Mouse (Mus musculus) lung, postnatal 36 days (tissue): ENCODE data around the gene Ints13.
"Not testable (repeated sequence)": the region's sequence is repeated elsewhere in the genome, so short reads cannot be mapped to it uniquely, and the experiment has no call there.

Experiments used
- DNase-seq: peaks from one replicate; pipeline ENCODE4 v3.0.0; 2022; ENCODE audit warnings: mixed read lengths

Gene Ints13

GRCm38 (mm10) chr6:146577310-146578109 is at the start of gene Ints13:
Gene Ints13, minus strand, starts transcription at chr6:146577835.
- peak; percentile 98 for DNase-seq

DNA sequence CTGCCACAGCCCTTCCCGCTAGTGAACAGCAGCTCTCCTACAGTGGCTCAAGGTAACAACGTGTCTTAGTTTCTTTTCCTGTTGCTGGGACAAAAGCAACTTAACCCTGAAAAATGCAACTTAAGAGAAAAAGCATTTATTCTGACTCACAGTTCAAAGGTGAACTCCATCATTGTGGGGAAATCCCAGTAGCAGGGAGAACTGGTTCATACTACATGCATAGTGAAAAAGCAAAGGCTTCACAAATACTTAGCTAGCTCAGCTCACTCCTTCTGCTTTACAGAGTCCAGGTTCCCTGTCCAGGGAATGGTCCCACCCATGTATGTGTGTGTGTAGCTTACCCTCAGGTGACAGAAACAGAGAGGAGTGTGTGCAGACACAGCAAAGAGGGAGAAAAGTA is 39.0 kb upstream of the Ints13 start:
- no peak for DNase-seq

DNA sequence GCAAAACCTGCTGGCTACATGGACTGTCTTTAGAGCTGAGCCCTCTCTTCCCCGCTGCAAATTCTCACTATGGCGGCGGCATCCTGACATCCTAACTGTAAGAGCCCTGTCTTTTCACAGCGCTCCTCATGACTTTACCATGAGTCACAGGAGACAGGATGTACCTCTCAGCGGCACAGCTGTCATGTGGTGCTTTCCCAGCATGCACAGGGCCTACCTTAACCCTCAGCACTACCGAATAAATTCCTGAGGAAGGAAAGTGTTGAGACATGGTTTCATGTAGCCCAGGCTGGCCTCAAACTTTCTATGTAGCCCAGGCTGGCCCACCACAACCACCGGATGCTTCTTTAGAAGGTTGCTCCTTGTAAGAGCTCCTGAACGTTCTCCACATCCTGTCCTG is 38.3 kb upstream of the Ints13 start:
- no peak for DNase-seq

DNA sequence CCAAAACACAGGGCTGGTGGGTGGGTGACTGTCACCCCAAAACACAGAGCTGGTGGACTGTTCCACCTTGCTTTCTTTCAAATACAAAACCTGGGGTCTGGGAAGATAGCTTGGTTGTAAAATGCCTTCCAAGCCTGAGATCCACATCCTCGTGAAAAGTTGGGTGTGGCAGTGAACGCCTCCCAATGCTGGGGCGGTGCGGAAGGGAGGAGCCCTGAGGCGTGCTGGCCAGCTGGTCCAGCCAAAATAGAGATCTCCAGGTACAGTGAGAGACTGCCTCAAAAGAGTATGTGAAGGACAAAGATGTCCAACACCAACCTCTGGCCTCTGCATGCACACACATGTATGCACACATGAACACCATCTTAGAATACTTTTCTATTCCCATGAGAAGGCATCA is 36.9 kb upstream of the Ints13 start:
- DNase-seq = no peak

GRCm38 (mm10) chr6:146613907-146614306 is 36.3 kb upstream of the Ints13 start:
- no peak for DNase-seq

- DNase-seq = no peak
Measured at GRCm38 (mm10) chr6:146612736-146613135, 35.1 kb upstream of the Ints13 start.

- DNase-seq = no peak
Measured at GRCm38 (mm10) chr6:146611897-146612296, 34.3 kb upstream of the Ints13 start.

DNA sequence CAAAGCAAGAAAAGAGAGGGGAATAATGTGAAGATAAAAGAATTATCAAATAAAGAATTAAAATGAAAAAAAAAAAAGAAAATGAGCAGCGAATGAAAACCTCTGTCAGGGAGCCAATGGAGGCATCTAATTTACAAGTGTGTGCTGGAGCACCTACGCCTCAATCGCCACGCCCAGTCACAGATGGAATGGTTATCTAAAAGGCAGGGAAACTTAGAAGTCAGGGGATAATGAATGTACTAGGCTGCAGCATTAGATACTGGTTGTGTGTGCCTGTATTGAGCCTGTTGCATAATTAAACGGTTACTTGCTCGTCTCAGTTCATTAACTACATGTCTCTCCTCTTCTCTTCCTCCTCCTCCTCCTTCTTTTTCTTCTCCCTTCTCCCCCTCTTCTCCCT is 33.8 kb upstream of the Ints13 start:
- DNase-seq = no peak

- no peak for DNase-seq
Measured at GRCm38 (mm10) chr6:146603651-146604050, 26.0 kb upstream of the Ints13 start.

DNA sequence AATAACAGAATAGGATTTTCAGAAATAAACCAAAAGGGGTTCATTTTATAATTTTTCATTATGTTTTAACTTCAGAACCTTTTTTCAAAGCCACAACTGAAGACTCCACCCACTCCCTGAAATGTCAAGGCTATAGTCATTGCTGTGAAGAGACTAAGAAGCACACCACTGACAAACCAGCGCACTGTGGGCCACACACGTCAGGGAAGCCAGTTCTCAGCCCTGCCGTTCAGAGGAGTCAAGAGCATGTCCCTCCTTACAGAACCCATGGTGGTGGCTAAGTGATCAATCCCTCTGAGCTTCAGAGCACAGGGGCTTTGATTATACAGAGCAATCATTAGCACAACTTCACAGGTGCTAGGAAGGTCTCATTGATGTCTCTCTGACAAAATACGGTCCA is 25.0 kb upstream of the Ints13 start:
- no peak for DNase-seq

DNA sequence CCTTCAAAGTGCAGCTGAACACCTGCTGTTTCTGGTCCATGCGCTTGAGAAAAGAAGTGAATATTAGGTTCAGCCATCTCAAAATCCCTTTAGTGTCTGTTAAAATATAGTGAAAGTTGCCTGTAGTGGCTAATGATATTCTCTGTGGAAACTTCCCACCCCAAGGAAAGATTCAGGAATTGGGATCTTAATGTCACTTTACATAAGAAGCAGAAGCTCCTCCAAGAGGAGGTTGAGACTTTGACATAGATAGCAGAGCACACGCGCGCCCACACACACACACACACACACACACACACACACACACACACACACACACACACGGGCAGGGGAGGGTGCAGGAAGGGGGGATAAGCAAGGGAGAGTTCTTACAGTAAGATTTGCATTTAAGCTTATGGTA is 7.5 kb upstream of the Ints13 start:
- DNase-seq = no peak

- DNase-seq = no peak
Measured at GRCm38 (mm10) chr6:146583366-146584046, 5.9 kb upstream of the Ints13 start.

DNA sequence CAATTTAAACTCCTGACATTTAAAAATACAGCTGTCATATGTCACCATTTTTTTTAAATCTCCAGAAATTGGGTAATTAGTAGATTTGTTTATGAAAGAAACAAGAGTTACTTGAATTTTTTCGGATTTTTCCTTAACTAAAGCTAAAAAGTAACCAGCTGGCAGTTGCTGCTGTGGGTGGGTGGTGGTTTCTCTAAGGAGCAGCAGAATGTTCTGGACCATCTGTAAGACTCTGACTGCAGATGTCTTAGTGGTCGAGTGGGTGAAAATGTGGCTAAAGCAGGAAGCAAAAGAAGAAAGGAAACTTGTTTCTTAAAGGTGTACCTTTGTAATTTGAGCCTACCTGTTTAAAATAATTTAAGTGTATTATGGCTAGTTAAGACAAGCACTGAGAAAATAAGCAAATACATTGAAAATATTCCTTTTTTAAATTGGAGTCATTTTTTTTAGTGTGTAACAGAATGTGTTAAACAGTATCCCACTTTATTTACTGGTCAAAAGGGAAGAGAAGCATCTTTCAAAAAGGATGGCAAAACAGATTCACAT is 2.8 kb upstream of the Ints13 start:
- DNase-seq = no peak

GRCm38 (mm10) chr6:146578586-146578985 is 951 bp upstream of the Ints13 start:
- peak; percentile 24 for DNase-seq

DNA sequence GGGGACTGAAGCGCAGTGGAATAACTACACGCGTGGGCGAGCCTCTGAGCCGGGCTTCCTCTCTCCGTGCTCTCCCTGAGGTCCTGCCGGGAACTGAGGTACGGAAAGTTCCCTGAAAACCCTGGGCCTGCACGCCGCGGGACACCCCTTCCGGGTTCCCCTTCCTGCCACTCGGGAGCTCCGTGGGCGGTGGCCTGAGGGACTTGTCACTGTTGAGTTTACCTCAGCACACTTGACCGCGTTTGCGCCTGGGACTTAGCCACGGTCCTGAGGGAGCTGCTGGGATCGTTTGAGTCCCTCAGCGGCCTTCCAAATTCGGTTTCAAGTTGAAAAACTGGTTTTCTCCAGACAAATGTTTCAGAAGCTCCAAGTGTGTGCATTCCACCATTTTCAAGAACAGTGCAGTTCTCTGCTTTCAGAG is 486 bp upstream of the Ints13 start:
- DNase-seq = peak; percentile 88

GRCm38 (mm10) chr6:146576903-146577302 is 732 bp downstream of the Ints13 start, which contains the start of gene Fgfr1op2:
Gene Fgfr1op2, plus strand, starts transcription at chr6:146577203.
- no peak for DNase-seq

DNA sequence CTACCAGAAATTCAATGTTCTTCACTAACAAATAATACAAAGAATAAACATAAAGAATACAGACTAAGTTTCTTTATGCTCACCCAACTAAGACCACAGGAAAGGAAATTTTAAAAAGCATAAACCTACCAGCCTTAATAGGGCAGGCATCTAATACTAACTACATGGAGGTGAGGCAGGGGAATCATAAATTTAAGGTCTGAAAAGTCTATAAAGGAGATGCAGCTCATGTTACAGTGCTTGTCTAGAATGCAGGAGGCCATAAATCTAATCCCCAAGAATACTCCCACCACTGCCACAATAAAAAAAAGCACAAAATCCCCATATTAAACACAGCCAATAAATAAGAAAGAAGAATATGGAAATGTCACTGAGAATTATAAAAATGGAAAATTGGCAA is 5.6 kb downstream of the Ints13 start:
- DNase-seq = no peak

DNA sequence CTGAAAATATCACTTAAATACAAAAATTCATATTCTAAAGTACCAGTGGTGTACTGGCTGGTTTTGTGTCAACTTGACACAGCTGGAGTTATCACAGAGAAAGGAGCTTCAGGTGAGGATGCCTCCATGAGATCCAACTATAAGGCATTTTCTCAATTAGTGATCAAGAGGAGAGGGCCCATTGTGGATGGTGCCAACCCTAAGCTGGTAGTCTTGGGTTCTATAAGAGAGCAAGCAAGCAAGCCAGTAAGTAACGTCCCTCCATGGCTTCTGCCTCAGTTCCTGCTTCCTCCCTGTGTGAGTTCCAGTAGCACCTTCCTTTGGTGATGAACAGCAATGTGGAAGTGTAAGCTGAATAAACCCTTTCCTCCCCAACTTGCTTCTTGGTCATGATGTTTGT is 15.2 kb downstream of the Ints13 start:
- not testable (repeated sequence) for DNase-seq

- no peak for DNase-seq
Measured at GRCm38 (mm10) chr6:146551326-146551725, 26.3 kb downstream of the Ints13 start.

- DNase-seq = peak; percentile 36
Measured at GRCm38 (mm10) chr6:146550421-146550820, 27.2 kb downstream of the Ints13 start.

- peak; percentile 42 for DNase-seq
Measured at GRCm38 (mm10) chr6:146545289-146545865, 32.3 kb downstream of the Ints13 start.

DNA sequence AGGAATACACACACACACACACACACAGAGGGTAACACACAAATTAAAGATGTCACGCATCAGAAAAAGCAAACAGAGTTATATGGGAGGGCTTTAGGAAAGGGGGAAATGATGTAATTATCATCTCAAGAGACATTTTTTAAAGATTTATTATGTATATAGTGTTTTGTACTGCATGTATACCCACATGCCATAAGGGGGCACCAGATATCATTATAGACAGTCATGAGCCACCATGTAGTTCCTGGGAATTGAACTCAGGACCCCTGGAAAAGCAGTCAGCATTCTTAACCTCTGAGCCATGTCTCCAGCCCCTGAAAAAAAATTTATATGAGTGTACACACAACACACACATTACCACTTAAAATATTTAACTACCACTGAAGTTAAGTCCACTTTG is 33.0 kb downstream of the Ints13 start:
- DNase-seq = no peak

- DNase-seq = no peak
Measured at GRCm38 (mm10) chr6:146540386-146540785, 37.2 kb downstream of the Ints13 start.

DNA sequence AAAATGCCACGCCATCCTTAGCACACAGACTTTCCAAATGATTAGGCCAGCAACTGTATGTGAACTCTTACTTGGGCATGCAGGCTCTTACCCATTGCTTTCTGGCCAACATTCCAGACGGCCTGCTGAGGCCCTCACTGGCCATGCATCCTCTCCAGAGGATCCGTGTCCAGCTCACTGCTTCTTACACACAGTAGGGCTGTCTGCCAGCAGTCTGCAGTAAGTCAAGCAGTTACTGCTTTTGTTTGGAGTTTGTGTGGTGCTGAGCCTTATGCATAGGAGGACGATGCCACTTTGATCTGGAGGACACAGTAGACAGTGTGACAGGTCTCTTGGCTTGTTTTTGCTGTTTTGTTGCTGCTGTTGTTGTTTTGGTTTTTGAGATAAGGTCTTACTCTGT is 39.0 kb downstream of the Ints13 start:
- no peak for DNase-seq
